Mouse (Mus musculus): ENCODE results near the gene Unc5b. TPM values are rescaled to one million over a fixed set of nuclear protein-coding genes. Genes with fewer than 3 reads are reported as not detected.

Gene Unc5b
- polyA plus RNA-seq, 1 experiment from 2014 or later: 0.70 TPM

- 58% methylated on average over 6 of the region's 6 CpGs for WGBS (ENCODE audit: missing documents)
- H3K79me2 ChIP-seq (ENCODE audit: inconsistent target): no peaks in the 10 kb centered on the region
- H3K27ac ChIP-seq: no peak overlapping the region
- no peak overlapping the region for H3K4me3 ChIP-seq (ENCODE audit: inconsistent target)
- no peaks in the 10 kb centered on the region for H3K36me3 ChIP-seq (ENCODE audit: inconsistent target)
These were observed 16.3 kb downstream of the Unc5b start for GRCm38 (mm10) chr10:60815059-60815458.

GRCm38 (mm10) chr10:60814444-60815057 is 16.8 kb downstream of the Unc5b start:
- 61% methylated on average over 10 of the region's 10 CpGs for WGBS (ENCODE audit: missing documents)
- Histone ChIP-seq H3K36me3 (ENCODE audit: inconsistent target) (no peaks in the 10 kb centered on the region), H3K79me2 (ENCODE audit: inconsistent target) (no peaks in the 10 kb centered on the region), H3K27ac (no peak overlapping the region), H3K4me3 (ENCODE audit: inconsistent target) (no peak overlapping the region)

- 42% methylated on average over 8 of the region's 8 CpGs for WGBS (ENCODE audit: missing documents)
- Histone ChIP-seq H3K79me2 (ENCODE audit: inconsistent target) (no peaks in the 10 kb centered on the region), H3K36me3 (ENCODE audit: inconsistent target) (no peaks in the 10 kb centered on the region), H3K27ac (no peak overlapping the region), H3K4me3 (ENCODE audit: inconsistent target) (no peak overlapping the region)
These were observed 17.8 kb downstream of the Unc5b start for GRCm38 (mm10) chr10:60813606-60814005.

GRCm38 (mm10) chr10:60811792-60812525 is 19.4 kb downstream of the Unc5b start:
- no peaks in the 10 kb centered on the region for H3K79me2 ChIP-seq (ENCODE audit: inconsistent target)
- no peaks in the 10 kb centered on the region for H3K36me3 ChIP-seq (ENCODE audit: inconsistent target)
- WGBS (ENCODE audit: missing documents): 39% methylated on average over 15 of the region's 15 CpGs
- H3K27ac ChIP-seq: no peak overlapping the region
- H3K4me3 ChIP-seq (ENCODE audit: inconsistent target): no peak overlapping the region

GRCm38 (mm10) chr10:60808447-60808846 is 22.9 kb downstream of the Unc5b start:
- no peaks in the 10 kb centered on the region for H3K79me2 ChIP-seq (ENCODE audit: inconsistent target)
- H3K27ac ChIP-seq: no peak overlapping the region
- H3K36me3 ChIP-seq (ENCODE audit: inconsistent target): no peaks in the 10 kb centered on the region
- H3K4me3 ChIP-seq (ENCODE audit: inconsistent target): no peak overlapping the region
- 31% methylated on average over 6 of the region's 6 CpGs for WGBS (ENCODE audit: missing documents)

GRCm38 (mm10) chr10:60807531-60808185 is 23.7 kb downstream of the Unc5b start:
- no peak overlapping the region for H3K27ac ChIP-seq
- H3K79me2 ChIP-seq (ENCODE audit: inconsistent target): no peaks in the 10 kb centered on the region
- 5% methylated on average over 22 of the region's 22 CpGs for WGBS (ENCODE audit: missing documents)
- H3K36me3 ChIP-seq (ENCODE audit: inconsistent target): no peaks in the 10 kb centered on the region
- H3K4me3 ChIP-seq (ENCODE audit: inconsistent target): no peak overlapping the region

- Histone ChIP-seq H3K27ac (no peak overlapping the region), H3K4me3 (ENCODE audit: inconsistent target) (no peak overlapping the region), H3K79me2 (ENCODE audit: inconsistent target) (no peaks in the 10 kb centered on the region), H3K36me3 (ENCODE audit: inconsistent target) (no peaks in the 10 kb centered on the region)
- 93% methylated on average over 8 of the region's 8 CpGs for WGBS (ENCODE audit: missing documents)
These were observed 25.2 kb downstream of the Unc5b start for GRCm38 (mm10) chr10:60806207-60806538.

- Histone ChIP-seq H3K27ac (no peak overlapping the region), H3K36me3 (ENCODE audit: inconsistent target) (no peaks in the 10 kb centered on the region), H3K79me2 (ENCODE audit: inconsistent target) (no peaks in the 10 kb centered on the region), H3K4me3 (ENCODE audit: inconsistent target) (no peak overlapping the region)
- 82% methylated on average over 19 of the region's 21 CpGs for WGBS (ENCODE audit: missing documents)
These were observed 25.8 kb downstream of the Unc5b start for GRCm38 (mm10) chr10:60805436-60806206.

GRCm38 (mm10) chr10:60804865-60805264 is 26.5 kb downstream of the Unc5b start:
- Histone ChIP-seq H3K4me3 (ENCODE audit: inconsistent target) (no peak overlapping the region), H3K27ac (no peak overlapping the region), H3K79me2 (ENCODE audit: inconsistent target) (no peaks in the 10 kb centered on the region), H3K36me3 (ENCODE audit: inconsistent target) (no peaks in the 10 kb centered on the region)
- WGBS (ENCODE audit: missing documents): 100% methylated on average over 2 of the region's 4 CpGs

- H3K27ac ChIP-seq: no peak overlapping the region
- no peaks in the 10 kb centered on the region for H3K36me3 ChIP-seq (ENCODE audit: inconsistent target)
- H3K4me3 ChIP-seq (ENCODE audit: inconsistent target): no peak overlapping the region
- WGBS (ENCODE audit: missing documents): 80% methylated on average over 10 of the region's 10 CpGs
- no peaks in the 10 kb centered on the region for H3K79me2 ChIP-seq (ENCODE audit: inconsistent target)
These were observed 27.4 kb downstream of the Unc5b start for GRCm38 (mm10) chr10:60803971-60804370.

GRCm38 (mm10) chr10:60801898-60802412 is 29.4 kb downstream of the Unc5b start:
- Histone ChIP-seq H3K36me3 (ENCODE audit: inconsistent target) (no peaks in the 10 kb centered on the region), H3K79me2 (ENCODE audit: inconsistent target) (no peaks in the 10 kb centered on the region), H3K4me3 (ENCODE audit: inconsistent target) (no peak overlapping the region), H3K27ac (no peak overlapping the region)
- WGBS (ENCODE audit: missing documents): 65% methylated on average over 12 of the region's 12 CpGs

GRCm38 (mm10) chr10:60801168-60801897 is 30.0 kb downstream of the Unc5b start:
- Histone ChIP-seq H3K79me2 (ENCODE audit: inconsistent target) (no peaks in the 10 kb centered on the region), H3K27ac (no peak overlapping the region), H3K4me3 (ENCODE audit: inconsistent target) (no peak overlapping the region), H3K36me3 (ENCODE audit: inconsistent target) (no peaks in the 10 kb centered on the region)
- 26% methylated on average over 11 of the region's 11 CpGs for whole genome bisulfite sequencing (ENCODE audit: missing documents)

GRCm38 (mm10) chr10:60800295-60801167 is 30.9 kb downstream of the Unc5b start:
- WGBS (ENCODE audit: missing documents): 26% methylated on average over 16 of the region's 19 CpGs
- H3K36me3 ChIP-seq (ENCODE audit: inconsistent target): no peaks in the 10 kb centered on the region
- H3K79me2 ChIP-seq (ENCODE audit: inconsistent target): no peaks in the 10 kb centered on the region
- no peak overlapping the region for H3K27ac ChIP-seq
- no peak overlapping the region for H3K4me3 ChIP-seq (ENCODE audit: inconsistent target)
